Mouse (Mus musculus): ENCODE data around the gene Zic1. TPM values are rescaled to one million over a fixed set of nuclear protein-coding genes. Genes with fewer than 3 reads are reported as not detected.
A peak's percentile ranks its signal among the peaks of the same experiment; 100 is the strongest.

The Zic1 gene
- polyA plus RNA-seq, 1 experiment from 2014 or later, result 11.6 TPM

DNA sequence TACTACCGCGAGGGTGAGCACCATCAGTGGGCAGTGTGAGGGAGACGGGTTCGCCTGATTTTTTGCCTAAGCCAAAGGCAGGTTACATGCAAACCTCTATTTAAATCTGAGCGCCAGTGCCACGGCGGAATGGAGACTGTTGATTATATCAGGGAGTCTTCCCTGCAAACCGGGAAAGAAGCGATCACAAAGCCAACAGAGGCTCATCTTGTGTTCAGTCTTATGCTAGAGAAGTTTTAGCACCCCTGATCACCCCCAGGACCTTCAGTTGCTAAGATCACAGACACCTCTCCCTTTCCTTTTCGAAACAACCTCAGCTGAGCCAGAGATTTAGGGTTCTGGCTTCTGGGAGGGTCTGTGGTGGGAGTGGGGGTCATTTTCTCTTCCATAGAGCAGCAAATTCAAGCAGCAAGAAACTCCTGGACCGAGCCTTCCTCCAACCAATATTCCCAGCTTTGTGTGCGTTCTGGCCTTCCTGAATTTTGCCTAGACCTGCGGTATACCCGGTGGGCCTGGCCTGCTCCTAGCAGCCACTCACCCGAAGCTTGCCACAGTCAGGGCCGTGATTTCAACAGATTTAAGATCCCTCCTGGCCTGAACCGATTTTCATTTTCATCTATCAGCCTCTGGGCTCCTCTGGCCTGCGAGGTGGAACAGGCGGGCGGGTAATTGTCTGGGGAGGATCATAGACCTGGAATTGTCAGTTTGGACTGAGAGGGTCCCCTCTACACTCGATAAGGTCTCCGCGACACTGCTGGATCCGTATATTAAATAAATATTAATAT lies 17.1 kb upstream of the Zic1 start:
- Histone ChIP-seq H3K27me3 (replicated peaks) (peaks cover 47% of the 10 kb centered on the region), H3K4me2 (peak overlapping the region; percentile 66), H3K9ac (peak overlapping the region; percentile 11), H3K36me3 (replicated peaks) (no peaks in the 10 kb centered on the region), H3K4me1 (peaks cover 16% of the 10 kb centered on the region), H3K27ac (peak overlapping the region; percentile 90), H3K4me3 (peak overlapping the region; percentile 46), H3K9me3 (no peaks in the 10 kb centered on the region)
- ATAC-seq (replicated peaks), result no peak
- 5% methylated on average over 24 of the region's 24 CpGs for WGBS

DNA sequence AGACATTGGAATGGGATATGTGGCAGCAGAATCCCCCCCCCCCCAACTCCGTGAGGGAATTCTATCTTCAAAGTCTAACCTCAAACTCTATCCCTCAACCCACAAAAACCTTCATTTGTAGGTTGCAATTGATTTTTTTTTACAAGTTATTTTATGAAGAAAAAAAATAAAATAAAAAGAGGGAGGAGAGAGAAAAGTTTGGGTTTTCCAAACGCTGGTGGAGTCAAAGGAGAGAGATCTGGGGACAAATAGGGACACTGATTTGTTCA lies 16.4 kb upstream of the Zic1 start:
- 3% methylated on average over 2 of the region's 2 CpGs for WGBS
- H3K4me2 ChIP-seq, result peak overlapping the region; percentile 66
- H3K27me3 ChIP-seq (replicated peaks), result peaks cover 46% of the 10 kb centered on the region
- peak overlapping the region; percentile 46 for H3K4me3 ChIP-seq
- no peaks in the 10 kb centered on the region for H3K9me3 ChIP-seq
- ATAC-seq (replicated peaks), result no peak
- peak overlapping the region; percentile 90 for H3K27ac ChIP-seq
- peak overlapping the region; percentile 55 for H3K9ac ChIP-seq
- no peaks in the 10 kb centered on the region for H3K36me3 ChIP-seq (replicated peaks)
- H3K4me1 ChIP-seq, result peaks cover 16% of the 10 kb centered on the region

DNA sequence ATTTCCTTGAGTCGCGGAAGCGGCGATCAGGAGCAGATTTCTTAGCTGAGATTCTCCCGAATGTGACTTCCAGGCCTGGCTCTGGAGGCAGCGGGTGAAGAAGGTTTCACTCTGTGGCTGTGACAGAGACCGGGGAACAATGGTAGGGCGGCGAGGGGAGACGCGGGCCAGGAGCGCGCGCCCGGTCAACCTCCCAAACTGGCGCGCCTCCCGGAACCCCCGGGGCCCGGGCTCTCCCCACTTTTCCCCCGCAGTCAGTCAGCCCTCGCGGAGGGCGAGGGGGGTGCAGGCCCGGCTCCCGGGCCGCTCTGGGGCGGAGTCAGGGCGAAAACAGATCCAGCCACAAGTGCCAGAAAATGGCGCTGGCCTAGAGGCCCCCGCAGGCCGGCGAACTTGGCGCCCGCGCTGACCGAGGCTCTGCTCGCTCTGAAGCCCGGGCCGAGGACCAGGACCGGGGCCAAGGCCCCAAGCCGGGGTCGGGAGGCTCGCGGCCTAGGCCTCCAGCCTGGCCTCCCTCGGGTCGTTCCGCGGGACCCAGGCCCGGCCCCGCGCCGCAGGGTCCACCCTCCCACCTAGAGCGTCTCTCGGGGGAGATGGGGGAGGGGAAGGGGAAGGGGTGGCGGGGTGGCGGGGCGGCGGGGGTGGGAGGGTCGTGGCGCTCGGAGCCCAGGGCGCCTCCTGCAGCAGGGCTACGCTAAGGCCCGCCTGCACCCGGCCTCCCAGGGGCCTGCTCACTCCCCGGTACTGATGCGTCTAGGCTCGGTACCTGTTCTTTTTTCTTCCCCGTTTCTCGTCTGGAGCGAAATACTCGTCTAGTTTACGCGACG lies 15.9 kb upstream of the Zic1 start:
- H3K4me3 ChIP-seq, result peak overlapping the region; percentile 46
- ATAC-seq (replicated peaks), result peak; percentile 45
- peak overlapping the region; percentile 66 for H3K4me2 ChIP-seq
- peaks cover 16% of the 10 kb centered on the region for H3K4me1 ChIP-seq
- H3K27me3 ChIP-seq (replicated peaks), result peaks cover 52% of the 10 kb centered on the region
- no peaks in the 10 kb centered on the region for H3K9me3 ChIP-seq
- H3K27ac ChIP-seq, result peak overlapping the region; percentile 90
- H3K36me3 ChIP-seq (replicated peaks), result no peaks in the 10 kb centered on the region
- WGBS, result under 1% methylated on average over 66 of the region's 76 CpGs
- peak overlapping the region; percentile 55 for H3K9ac ChIP-seq

GRCm38 (mm10) chr9:91380458-91380914 lies 14.9 kb upstream of the Zic1 start:
- H3K9ac ChIP-seq, result 0 out of 2 replicates have a peak overlapping the region, but pooled peaks have one; percentile 15
- WGBS, result 3% methylated on average over 9 of the region's 9 CpGs
- H3K4me2 ChIP-seq, result peak overlapping the region; percentile 66
- ATAC-seq (replicated peaks), result no peak
- peaks cover 53% of the 10 kb centered on the region for H3K27me3 ChIP-seq (replicated peaks)
- peak overlapping the region; percentile 29 for H3K4me3 ChIP-seq
- no peaks in the 10 kb centered on the region for H3K9me3 ChIP-seq
- no peaks in the 10 kb centered on the region for H3K36me3 ChIP-seq (replicated peaks)
- H3K4me1 ChIP-seq, result peaks cover 16% of the 10 kb centered on the region
- H3K27ac ChIP-seq, result peak overlapping the region; percentile 90

DNA sequence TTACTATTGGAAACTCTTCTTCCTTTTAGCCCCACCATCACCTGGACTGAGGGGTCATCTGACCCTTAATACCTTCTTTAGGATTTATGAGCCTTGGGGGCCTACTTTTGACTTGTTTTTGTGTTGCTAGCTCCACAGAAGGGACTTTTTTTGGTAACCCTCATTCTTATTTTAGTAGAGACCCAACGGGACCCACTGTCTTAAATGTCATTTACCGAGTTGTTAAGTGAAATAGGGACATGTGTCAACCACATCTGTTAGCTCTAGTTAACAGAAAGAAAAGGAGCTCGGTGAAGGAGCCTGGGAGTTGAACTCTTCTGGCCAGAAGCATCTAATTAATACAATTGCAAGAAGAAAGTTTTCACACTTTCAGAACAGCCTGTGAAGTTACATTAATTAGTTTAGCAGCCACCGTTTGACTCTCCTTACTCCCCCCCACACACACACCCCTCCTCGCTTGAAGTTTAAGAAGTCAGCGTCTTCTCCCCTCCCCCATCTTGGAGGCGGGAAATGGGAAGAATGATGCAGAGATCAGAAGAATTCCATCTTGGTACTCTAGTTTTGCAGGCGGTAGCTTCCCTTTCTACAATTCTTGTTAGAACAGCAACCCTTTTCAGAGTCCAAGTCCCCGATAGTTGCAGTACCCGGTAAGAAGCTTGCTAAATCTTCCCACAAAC lies 14.3 kb upstream of the Zic1 start:
- Histone ChIP-seq H3K36me3 (replicated peaks) (no peaks in the 10 kb centered on the region), H3K4me1 (peaks cover 16% of the 10 kb centered on the region), H3K27ac (peak overlapping the region; percentile 90), H3K9ac (0 out of 2 replicates have a peak overlapping the region, but pooled peaks have one; percentile 15), H3K9me3 (no peaks in the 10 kb centered on the region), H3K4me3 (peak overlapping the region; percentile 29), H3K27me3 (replicated peaks) (peaks cover 52% of the 10 kb centered on the region), H3K4me2 (peak overlapping the region; percentile 66)
- WGBS, result 3% methylated on average over 10 of the region's 10 CpGs
- no peak for ATAC-seq (replicated peaks)

DNA sequence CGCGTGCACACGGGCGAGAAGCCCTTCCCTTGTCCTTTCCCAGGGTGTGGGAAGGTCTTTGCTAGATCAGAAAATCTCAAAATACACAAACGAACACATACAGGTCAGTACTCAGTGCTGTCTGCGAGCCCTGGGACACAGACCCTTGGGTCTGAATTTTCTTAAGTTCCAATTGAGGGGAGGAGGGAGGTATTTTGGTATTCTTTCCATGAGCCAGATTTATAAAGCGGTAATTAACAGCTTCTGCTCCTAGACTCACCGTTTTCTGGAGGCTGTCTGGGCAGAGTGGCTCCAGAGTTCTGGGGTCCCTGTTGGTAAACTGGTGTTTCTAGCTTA lies 13.7 kb upstream of the Zic1 start:
- H3K4me1 ChIP-seq, result peaks cover 16% of the 10 kb centered on the region
- 8% methylated on average over 8 of the region's 8 CpGs for WGBS
- H3K27ac ChIP-seq, result peak overlapping the region; percentile 81
- H3K36me3 ChIP-seq (replicated peaks), result no peaks in the 10 kb centered on the region
- H3K4me3 ChIP-seq, result peak overlapping the region; percentile 28
- no peaks in the 10 kb centered on the region for H3K9me3 ChIP-seq
- no peak for ATAC-seq (replicated peaks)
- peak overlapping the region; percentile 66 for H3K4me2 ChIP-seq
- peaks cover 52% of the 10 kb centered on the region for H3K27me3 ChIP-seq (replicated peaks)
- H3K9ac ChIP-seq, result peak overlapping the region; percentile 42; the same call in 1 of the 2 replicates

DNA sequence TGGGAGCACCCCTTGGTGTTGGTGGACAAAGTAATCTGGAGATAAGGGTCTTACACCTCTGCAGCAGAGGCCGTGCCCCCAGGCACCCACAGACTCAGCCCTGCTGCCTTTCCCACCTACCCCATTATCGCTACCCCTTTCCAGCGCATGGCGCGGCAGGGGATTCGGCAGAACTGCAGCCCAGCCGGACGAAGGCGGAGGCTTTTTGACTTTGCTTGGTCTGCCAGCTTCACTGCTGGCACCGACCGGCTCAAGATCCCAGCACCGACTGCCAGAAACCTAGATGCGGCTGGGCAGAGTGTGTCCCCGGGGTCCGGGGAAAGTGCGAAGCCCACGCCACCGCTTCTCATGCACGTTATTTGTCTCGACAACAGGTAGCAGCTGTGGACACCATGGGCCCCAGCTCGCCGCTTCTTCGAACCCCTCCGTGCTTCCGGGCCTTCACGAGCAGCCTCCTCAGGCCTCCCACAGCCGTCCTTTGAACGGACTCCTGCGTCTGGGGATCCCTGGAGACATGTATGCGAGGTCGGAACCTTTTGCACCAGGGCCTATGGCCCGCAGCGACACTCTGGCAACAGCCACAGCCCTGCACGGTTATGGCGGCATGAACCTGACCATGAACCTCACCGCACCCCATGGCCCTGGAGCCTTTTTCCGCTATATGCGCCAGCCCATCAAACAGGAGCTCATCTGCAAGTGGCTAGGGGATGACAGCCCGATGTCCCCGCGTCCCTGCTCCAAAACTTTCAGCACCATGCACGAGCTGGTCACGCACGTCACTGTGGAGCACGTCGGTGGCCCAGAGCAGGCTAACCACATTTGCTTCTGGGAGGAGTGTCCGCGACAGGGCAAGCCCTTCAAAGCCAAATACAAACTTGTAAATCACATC lies 13.0 kb upstream of the Zic1 start:
- 0 out of 2 replicates have a peak, but pooled peaks have one; percentile 10 for ATAC-seq (replicated peaks)
- peak overlapping the region; percentile 66 for H3K4me2 ChIP-seq
- no peaks in the 10 kb centered on the region for H3K9me3 ChIP-seq
- H3K4me3 ChIP-seq, result peak overlapping the region; percentile 28
- peaks cover 16% of the 10 kb centered on the region for H3K4me1 ChIP-seq
- peak overlapping the region; percentile 42 for H3K9ac ChIP-seq
- 1% methylated on average over 48 of the region's 48 CpGs for WGBS
- no peaks in the 10 kb centered on the region for H3K36me3 ChIP-seq (replicated peaks)
- peaks cover 55% of the 10 kb centered on the region for H3K27me3 ChIP-seq (replicated peaks)
- H3K27ac ChIP-seq, result peak overlapping the region; percentile 81

DNA sequence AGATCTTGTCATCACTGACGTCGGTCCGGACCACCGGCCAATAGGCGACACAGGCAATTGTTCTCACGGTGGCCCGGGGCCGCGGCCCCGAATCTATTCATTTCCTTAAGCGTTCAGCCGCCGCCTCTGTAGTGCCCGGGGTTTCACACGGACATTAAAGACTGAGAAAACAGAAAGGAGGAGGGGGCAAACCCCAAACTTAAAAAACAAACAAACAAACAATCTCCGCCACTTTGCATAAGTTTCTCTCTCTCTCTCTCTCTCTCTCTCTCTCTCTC lies 12.2 kb upstream of the Zic1 start:
- peak overlapping the region; percentile 66 for H3K4me2 ChIP-seq
- peak overlapping the region; percentile 81 for H3K27ac ChIP-seq
- H3K9me3 ChIP-seq, result no peaks in the 10 kb centered on the region
- peaks cover 58% of the 10 kb centered on the region for H3K27me3 ChIP-seq (replicated peaks)
- peak; percentile 69 for ATAC-seq (replicated peaks)
- under 1% methylated on average over 16 of the region's 16 CpGs for WGBS
- no peaks in the 10 kb centered on the region for H3K36me3 ChIP-seq (replicated peaks)
- H3K4me3 ChIP-seq, result peak overlapping the region; percentile 28
- no peak overlapping the region for H3K9ac ChIP-seq
- peaks cover 16% of the 10 kb centered on the region for H3K4me1 ChIP-seq

DNA sequence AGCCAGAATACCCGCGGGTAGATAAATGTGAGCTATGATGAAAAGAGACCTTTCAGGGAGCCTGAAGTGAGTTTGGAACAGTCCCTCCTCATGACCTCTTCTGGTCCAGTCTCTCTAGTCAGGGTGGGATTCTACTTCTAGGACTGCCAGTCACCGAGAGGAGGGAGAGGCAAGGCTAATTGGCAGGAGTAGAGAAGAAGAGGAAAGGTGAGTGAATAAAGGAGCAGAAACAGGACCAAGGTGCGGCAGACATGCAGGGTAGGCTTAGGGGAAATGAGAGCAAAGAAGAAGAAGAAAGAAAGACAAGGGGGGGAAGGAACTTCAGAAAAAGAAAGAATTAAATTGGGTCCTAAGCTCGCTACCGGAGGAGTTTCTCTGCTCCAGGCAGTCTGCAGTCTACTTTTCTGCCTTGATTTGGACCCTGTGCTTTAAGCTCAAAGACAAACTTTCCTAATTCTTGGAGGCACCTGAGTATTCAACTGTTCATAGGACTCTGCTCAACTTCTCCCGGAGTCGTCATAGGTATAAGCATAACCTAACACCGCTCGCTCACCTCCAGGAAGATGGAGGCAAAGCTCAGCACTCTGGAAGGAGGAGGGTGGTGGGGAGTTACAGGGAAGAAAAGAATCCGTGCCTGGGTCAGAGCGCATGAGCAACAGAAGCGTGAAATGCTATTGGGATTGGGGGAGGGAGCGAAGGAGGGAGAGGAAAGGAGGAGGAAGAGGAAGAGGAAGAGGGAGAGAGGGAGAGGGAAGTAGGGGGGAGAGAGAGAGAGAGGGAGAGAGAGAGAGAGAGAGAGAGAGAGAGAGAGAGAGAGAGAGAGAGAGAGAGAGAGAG lies 11.6 kb upstream of the Zic1 start:
- Histone ChIP-seq H3K4me1 (peaks cover 16% of the 10 kb centered on the region), H3K27ac (peak overlapping the region; percentile 81), H3K27me3 (replicated peaks) (peaks cover 64% of the 10 kb centered on the region), H3K4me2 (peak overlapping the region; percentile 66), H3K9me3 (no peaks in the 10 kb centered on the region), H3K36me3 (replicated peaks) (no peaks in the 10 kb centered on the region), H3K4me3 (peak overlapping the region; percentile 28), H3K9ac (no peak overlapping the region)
- 4% methylated on average over 13 of the region's 14 CpGs for WGBS
- peak; percentile 69 for ATAC-seq (replicated peaks)

DNA sequence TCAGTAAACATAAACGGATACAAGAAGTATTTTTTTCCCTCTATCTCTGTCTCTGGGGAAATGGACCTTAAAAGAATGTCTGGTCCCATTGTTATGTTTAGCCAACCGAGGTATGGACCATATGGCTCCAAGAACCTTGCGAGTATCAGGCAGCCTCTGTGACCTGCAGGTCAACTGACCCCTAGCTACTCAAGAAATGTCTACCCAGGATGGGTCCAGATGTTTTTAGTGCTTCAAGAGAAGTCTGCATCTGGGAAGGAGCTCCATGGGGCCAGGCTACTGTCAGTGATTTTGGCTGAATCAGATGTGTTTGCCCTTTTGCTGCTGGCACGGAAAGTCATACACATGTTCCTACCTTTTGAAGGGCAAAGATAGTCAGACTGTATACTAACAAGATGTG lies 9.1 kb upstream of the Zic1 start:
- WGBS, result 25% methylated on average over 4 of the region's 4 CpGs
- no peak for ATAC-seq (replicated peaks)
- H3K27ac ChIP-seq, result peak overlapping the region; percentile 28; the same call in 1 of the 2 replicates
- H3K4me3 ChIP-seq, result no peak overlapping the region
- H3K9ac ChIP-seq, result no peak overlapping the region
- no peaks in the 10 kb centered on the region for H3K9me3 ChIP-seq
- H3K36me3 ChIP-seq (replicated peaks), result no peaks in the 10 kb centered on the region
- H3K4me1 ChIP-seq, result peaks cover 7% of the 10 kb centered on the region
- H3K4me2 ChIP-seq, result 0 out of 2 replicates have a peak overlapping the region, but pooled peaks have one; percentile 9
- peaks cover 78% of the 10 kb centered on the region for H3K27me3 ChIP-seq (replicated peaks)

Measured in midbrain, embryonic 15.5 days (tissue).